Mouse (Mus musculus) frontal cortex, postnatal 14 days (tissue): ENCODE measurements around the gene 4933421I07Rik.

ENCODE experiments used
- DNase-seq, 2 experiments: peaks; one replicate each; pipeline ENCODE4 v3.0.0; 2022; ENCODE audit warnings: low spot score in 2 of 2

The 4933421I07Rik gene

GRCm38 (mm10) chr7:42447850-42448249, at the start of gene 4933421I07Rik:
4933421I07Rik (minus strand) TSS chr7:42448120.
- DNase-seq, result no peak

GRCm38 (mm10) chr7:42497356-42497755, 49.4 kb upstream of the 4933421I07Rik start:
- no peak for DNase-seq

- no peak for DNase-seq
These were observed 48.3 kb upstream of the 4933421I07Rik start for GRCm38 (mm10) chr7:42496202-42496601.

DNA sequence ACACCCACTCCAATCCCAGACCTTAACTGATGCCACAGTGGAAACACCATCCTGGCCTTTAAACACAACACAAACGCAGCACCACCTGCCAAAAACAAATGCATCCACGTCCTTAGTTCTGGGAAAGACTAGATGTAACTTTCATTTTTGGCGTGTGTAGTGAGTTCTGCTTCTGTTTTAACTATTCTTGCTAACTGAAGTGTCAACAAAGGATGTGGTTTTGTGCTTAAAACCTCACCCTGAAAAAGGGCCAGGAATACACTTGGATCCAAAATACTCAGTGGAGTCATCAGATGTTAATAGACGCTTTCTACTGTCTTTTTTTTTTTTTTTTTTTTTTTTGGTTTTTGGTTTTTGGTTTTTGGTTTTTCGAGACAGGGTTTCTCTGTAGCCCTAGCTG, 42.9 kb upstream of the 4933421I07Rik start:
- no peak for DNase-seq

DNA sequence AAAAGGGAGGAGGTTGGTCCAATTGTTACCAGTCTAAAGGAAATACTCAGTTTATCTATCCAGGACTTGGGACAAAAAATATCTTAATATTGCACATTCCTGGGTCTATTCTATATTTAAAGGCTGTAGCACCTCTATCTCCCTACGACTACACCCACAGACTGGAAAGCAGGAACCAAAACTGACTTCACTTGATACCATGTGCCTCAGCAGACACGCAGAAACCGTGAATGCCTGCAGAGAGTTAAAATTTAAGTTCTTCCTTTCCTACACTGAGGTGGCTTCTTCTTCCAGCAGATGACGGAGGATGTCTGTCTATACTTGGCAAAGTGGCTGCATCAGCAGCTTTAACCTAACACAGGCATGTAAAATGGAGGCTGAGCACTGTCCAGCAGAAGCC, 42.4 kb upstream of the 4933421I07Rik start:
- DNase-seq, result no peak

- no peak for DNase-seq
These were observed 6.7 kb upstream of the 4933421I07Rik start for GRCm38 (mm10) chr7:42454640-42455039.

GRCm38 (mm10) chr7:42450618-42451017, 2.7 kb upstream of the 4933421I07Rik start:
- no peak for DNase-seq

DNA sequence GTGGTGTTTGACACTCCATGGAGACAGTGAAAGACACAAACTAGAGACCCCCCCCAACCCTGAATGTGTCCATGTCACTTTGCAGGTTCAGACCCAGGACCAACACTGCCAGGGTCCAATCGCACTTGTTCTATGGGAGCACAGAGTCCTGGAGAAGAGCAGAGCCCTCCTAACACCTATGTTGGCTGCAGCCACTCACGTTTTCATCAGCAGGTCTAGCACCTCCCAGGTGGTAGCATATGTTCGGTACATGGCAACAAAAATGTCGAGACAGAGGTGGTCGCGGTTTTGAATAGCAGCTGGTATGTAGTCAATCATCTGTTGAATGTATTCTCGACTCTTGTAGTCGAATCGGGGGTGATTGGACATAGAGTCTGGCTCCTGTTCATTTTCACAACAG, 568 bp downstream of the 4933421I07Rik start:
- no peak for DNase-seq
